Mouse (Mus musculus) adrenal gland, postnatal 14 days (tissue): ENCODE measurements around the gene Krtap4-1. TPM values are rescaled to one million over a fixed set of nuclear protein-coding genes. Genes with fewer than 3 reads are reported as not detected.

Experiments used
- DNase-seq: peaks from one replicate; pipeline ENCODE4 v3.0.0; 2021; ENCODE audit warnings: mixed read lengths
- total RNA-seq: library from RNA; stranded (reverse); gene quantifications from 2 replicates; pipeline ENCODE4 v1.2.3, GENCODE M21; 2021

Krtap4-1 gene
- total RNA-seq, 1 experiment from 2014 or later: not detected

DNA sequence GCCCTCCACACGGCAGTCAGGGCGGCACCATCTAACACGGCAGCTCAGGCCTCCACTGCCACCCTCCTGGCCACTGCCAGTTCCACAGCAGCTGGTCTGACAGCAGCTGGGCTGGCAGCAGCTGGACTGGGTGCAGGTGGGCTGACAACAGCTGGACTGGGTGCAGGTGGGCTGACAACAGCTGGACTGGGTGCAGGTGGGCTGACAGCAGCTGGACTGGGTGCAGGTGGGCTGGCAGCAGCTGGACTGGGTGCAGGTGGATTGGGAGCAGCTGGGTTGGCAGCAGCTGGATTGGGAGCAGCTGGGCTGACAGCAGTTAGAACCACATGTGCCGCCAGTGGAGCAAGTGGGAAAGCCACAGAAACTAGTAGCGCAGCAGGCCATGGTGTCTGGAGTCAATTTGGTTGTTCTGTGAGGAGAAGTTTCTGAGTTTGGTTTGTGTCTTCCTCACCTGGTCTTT lies 44.8 kb downstream of the Krtap4-1 start, which contains the start of gene Krtap1-4:
Gene Krtap1-4, minus strand, starts transcription at position 410 of the 460 bp plus-strand sequence.
- no peak for DNase-seq

- no peak for DNase-seq
Observed at GRCm38 (mm10) chr11:99581564-99581963, 46.5 kb downstream of the Krtap4-1 start.

GRCm38 (mm10) chr11:99581051-99581450 lies 47.0 kb downstream of the Krtap4-1 start:
- DNase-seq: no peak

DNA sequence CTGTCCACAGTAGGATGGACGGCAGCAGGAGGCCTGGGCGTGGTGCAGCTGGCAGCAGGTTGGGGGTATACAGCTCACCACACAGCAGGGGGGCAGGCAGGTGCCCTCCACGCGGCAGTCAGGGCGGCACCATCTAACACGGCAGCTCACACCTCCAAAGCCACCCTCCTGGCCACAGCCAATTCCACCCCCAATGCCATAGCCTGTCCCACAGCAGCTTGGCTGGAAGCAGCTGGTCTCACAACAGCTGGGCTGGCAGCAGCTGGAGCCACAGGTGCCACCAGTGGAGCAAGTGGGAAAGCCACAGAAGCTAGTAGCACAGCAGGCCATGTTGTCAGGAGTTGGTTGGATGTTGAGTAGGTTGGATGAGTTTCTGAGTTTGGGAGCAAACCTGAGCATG lies 47.4 kb downstream of the Krtap4-1 start, which contains the start of gene Krtap1-5:
Gene Krtap1-5, minus strand, starts transcription at position 381 of the 400 bp plus-strand sequence.
- DNase-seq: no peak

Other genes with a start within 250 kb of the Krtap4-1 start
- gene Krt10, start 238.9 kb downstream of the Krtap4-1 start, total RNA-seq: 4.3 and 5.6 TPM in 2 replicates
- gene Krt12, start 206.0 kb downstream of the Krtap4-1 start, total RNA-seq: not detected in 2 replicates
- gene Krt20, start 190.1 kb downstream of the Krtap4-1 start, total RNA-seq: 0.30 and 0.96 TPM in 2 replicates
- gene Krt23, start 135.1 kb downstream of the Krtap4-1 start, total RNA-seq: 0.30 and 6.4 TPM in 2 replicates
- not detected in 2 replicates for gene Krt39, start 106.9 kb downstream of the Krtap4-1 start, total RNA-seq
- not detected in 2 replicates for gene Krt40, start 85.1 kb downstream of the Krtap4-1 start, total RNA-seq
- not detected in 2 replicates for gene Krtap3-3, start 77.4 kb downstream of the Krtap4-1 start, total RNA-seq
- gene Krtap3-2, start 71.4 kb downstream of the Krtap4-1 start, total RNA-seq: not detected in 2 replicates
- gene Gm11939, start 68.8 kb downstream of the Krtap4-1 start, total RNA-seq: not detected in 2 replicates
- not detected in 2 replicates for gene Krtap3-1, start 61.6 kb downstream of the Krtap4-1 start, total RNA-seq
- not detected in 2 replicates for gene Krtap1-5, start 47.2 kb downstream of the Krtap4-1 start, total RNA-seq
- not detected in 2 replicates for gene Krtap1-4, start 44.6 kb downstream of the Krtap4-1 start, total RNA-seq
- gene Krtap1-3, start 36.9 kb downstream of the Krtap4-1 start, total RNA-seq: not detected in 2 replicates
- gene Krtap9-3, start 30.1 kb downstream of the Krtap4-1 start, total RNA-seq: not detected in 2 replicates
- not detected in 2 replicates for gene Gm11938, start 24.9 kb downstream of the Krtap4-1 start, total RNA-seq
- not detected in 2 replicates for gene Gm11937, start 18.0 kb downstream of the Krtap4-1 start, total RNA-seq
- not detected in 2 replicates for gene Krtap2-4, start 13.4 kb downstream of the Krtap4-1 start, total RNA-seq
- gene Gm11562, start 7.8 kb downstream of the Krtap4-1 start, total RNA-seq: not detected in 2 replicates
- gene Krtap4-2, start 6.8 kb upstream of the Krtap4-1 start, total RNA-seq: not detected in 2 replicates
- not detected in 2 replicates for gene Krtap4-7, start 15.9 kb upstream of the Krtap4-1 start, total RNA-seq
- gene Gm11555, start 22.0 kb upstream of the Krtap4-1 start, total RNA-seq: not detected in 2 replicates
- not detected in 2 replicates for gene Gm11563, start 30.7 kb upstream of the Krtap4-1 start, total RNA-seq
- gene Krtap4-6, start 37.7 kb upstream of the Krtap4-1 start, total RNA-seq: not detected in 2 replicates
- not detected in 2 replicates for gene Gm14190, start 62.5 kb upstream of the Krtap4-1 start, total RNA-seq
- gene Gm14180, start 106.1 kb upstream of the Krtap4-1 start, total RNA-seq: not detected in 2 replicates
- not detected in 2 replicates for gene Gm11595, start 144.7 kb upstream of the Krtap4-1 start, total RNA-seq
- gene Krtap4-8, start 152.5 kb upstream of the Krtap4-1 start, total RNA-seq: not detected in 2 replicates
- gene Krtap4-9, start 157.0 kb upstream of the Krtap4-1 start, total RNA-seq: not detected in 2 replicates
- gene Gm11596, start 165.2 kb upstream of the Krtap4-1 start, total RNA-seq: not detected in 2 replicates
- not detected in 2 replicates for gene Gm11569, start 170.7 kb upstream of the Krtap4-1 start, total RNA-seq
- not detected in 2 replicates for gene Gm11554, start 176.2 kb upstream of the Krtap4-1 start, total RNA-seq
- not detected in 2 replicates for gene Krtap4-13, start 181.7 kb upstream of the Krtap4-1 start, total RNA-seq
- gene Gm11564, start 187.4 kb upstream of the Krtap4-1 start, total RNA-seq: not detected in 2 replicates
- not detected in 2 replicates for gene 2300003K06Rik, start 209.8 kb upstream of the Krtap4-1 start, total RNA-seq
- gene Krtap4-16, start 223.4 kb upstream of the Krtap4-1 start, total RNA-seq: not detected in 2 replicates
- not detected in 2 replicates for gene Gm11568, start 229.7 kb upstream of the Krtap4-1 start, total RNA-seq
- gene Gm11559, start 236.2 kb upstream of the Krtap4-1 start, total RNA-seq: not detected in 2 replicates
- not detected in 2 replicates for gene Krtap9-1, start 245.2 kb upstream of the Krtap4-1 start, total RNA-seq